Mouse (Mus musculus) layer of hippocampus, postnatal 25 days (tissue): Measurements from ENCODE around the gene Ifna2. TPM values are rescaled to one million over a fixed set of nuclear protein-coding genes. Genes with fewer than 3 reads are reported as not detected.
A peak's percentile ranks its signal among the peaks of the same experiment; 100 is the strongest.

ENCODE experiments used
- DNase-seq, 2 experiments: peaks; one replicate each; pipeline ENCODE4 v3.0.0; 2022; ENCODE audit warnings: mixed read lengths in 2 of 2, low spot score in 1 of 2; ENCODE audit errors: extremely low spot score in 1 of 2
- total RNA-seq, 2 experiments: library from RNA; stranded (reverse); gene quantifications; 2 replicates each; pipeline ENCODE4 v1.2.3; 2021

The Ifna2 gene
- not detected for total RNA-seq

DNA sequence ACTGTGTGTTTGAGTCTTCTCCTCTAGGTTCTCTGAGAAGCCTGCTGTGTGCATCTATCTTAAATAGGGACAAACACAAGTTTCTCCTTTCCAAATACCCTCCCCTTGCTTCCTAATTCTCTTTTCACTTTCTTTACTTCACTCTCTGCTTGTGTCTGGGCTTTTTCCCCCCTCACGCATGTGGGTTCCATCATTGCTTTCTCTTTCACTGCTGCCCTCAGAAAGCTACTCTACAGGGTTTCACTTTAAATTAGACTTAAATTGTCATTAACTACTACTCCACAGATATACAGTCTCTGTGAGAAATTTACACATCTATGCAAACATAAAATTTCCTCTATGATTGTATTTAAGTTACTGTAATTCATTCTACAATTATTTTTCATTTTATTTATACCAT is at the start of gene Ifna2:
Gene Ifna2 (minus strand): TSS at position 101 of the 400 bp plus-strand sequence.
- DNase-seq, result no peak

- DNase-seq, result peak in 1 of 2 experiments; percentile 9
Observed at GRCm38 (mm10) chr4:88727324-88727723, 43.6 kb upstream of the Ifna2 start.

DNA sequence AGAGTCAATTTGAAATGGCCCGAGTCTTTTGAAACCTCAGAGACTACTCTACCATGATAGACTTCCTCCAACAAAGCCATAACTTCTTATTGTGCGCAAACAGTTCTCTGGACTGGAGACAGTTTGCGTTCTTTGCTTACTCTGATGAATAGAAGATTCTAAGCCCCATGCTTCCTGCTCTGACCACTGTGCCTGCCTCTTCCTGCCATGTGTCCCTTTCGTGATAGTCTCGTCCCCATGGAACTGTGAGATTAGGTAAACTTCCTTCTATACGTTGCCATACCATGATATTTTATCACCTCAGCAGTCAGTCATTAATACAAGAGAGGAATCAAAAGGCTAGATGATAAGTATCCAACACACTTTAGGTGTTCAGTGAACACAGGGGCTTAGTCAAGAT is 43.0 kb upstream of the Ifna2 start:
- DNase-seq, result no peak

GRCm38 (mm10) chr4:88723497-88724090 is 39.9 kb upstream of the Ifna2 start:
- DNase-seq, result no peak

DNA sequence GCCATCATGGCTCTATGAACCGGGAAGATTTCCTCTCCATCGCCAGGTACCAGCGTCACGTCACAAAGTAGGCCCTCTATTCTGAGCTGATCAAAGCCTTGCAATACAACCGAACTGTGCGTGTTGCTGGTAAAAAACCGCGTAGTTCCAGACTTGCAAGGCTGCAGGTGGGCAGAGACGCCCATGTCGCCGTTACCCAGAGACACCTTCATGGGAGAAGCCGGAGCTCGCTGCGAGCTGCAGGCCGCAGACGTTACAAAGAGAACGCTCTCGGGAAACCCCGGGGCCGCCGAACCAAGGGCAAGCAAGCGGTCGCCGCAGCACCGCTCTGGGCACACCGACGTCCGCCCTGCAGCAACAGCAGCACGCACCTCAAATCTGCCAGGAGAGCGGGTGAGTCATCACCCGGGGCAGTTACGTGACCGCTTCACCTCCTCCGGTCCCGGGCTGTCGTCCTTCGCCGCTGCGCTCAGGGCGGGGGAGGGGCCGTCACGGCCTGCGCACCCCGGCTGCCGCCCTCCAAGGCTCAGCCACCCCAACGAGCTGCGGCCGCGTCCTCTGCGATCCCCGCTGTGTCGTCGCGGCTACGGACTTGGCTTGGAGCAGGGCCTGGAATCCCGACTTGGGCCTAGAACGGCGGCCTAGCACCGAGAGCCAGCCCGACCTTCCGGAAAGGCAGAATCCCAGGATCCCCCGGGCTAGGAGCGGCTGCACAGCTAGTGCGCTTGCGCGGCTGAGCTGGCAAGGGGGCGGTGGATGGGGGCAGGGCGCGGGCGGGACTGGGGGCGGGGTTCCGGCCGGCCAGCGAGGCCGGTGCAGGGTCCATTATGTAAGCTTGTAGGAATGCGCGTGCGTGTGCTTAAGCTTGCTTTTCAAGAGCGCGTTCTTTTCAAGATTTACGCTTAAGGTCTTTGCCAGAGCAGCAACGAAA is 38.3 kb upstream of the Ifna2 start, which contains the start of the genes Gm26566 and Klhl9:
Gene Gm26566 (plus strand): TSS at position 15 of the 931 bp plus-strand sequence.
Gene Klhl9 (minus strand): TSS at position 675 of the 931 bp plus-strand sequence.
- peak; percentile 83 to 89 for DNase-seq

GRCm38 (mm10) chr4:88718715-88719114 is 35.0 kb upstream of the Ifna2 start:
- DNase-seq, result no peak

- DNase-seq, result no peak
Observed at GRCm38 (mm10) chr4:88715059-88715458, 31.3 kb upstream of the Ifna2 start.

DNA sequence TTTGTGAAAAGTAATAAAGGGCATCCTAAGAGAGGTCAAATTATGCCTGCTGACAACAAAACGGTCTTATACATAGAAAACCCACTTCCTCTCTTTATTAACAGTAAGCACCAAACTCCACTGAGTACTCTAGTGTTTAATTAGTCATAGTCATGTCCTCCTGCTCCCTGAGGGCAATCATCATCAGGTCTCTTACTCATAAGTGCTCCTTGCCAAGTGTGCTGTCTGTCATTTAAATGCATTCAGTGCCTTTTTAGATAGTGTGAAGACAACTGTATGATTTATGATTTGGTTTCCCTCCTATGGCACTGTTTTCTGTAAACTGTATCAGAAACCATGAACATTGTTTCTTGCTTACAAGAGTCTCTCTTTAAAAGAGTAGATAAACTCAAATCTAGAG is 30.6 kb upstream of the Ifna2 start:
- DNase-seq, result no peak

- no peak for DNase-seq
Observed at GRCm38 (mm10) chr4:88707128-88707826, 23.6 kb upstream of the Ifna2 start.

- DNase-seq, result no peak
Observed at GRCm38 (mm10) chr4:88705924-88706323, 22.2 kb upstream of the Ifna2 start.

GRCm38 (mm10) chr4:88699301-88699700 is 15.6 kb upstream of the Ifna2 start:
- no peak for DNase-seq

- no peak for DNase-seq
Observed at GRCm38 (mm10) chr4:88698781-88699180, 15.1 kb upstream of the Ifna2 start.

DNA sequence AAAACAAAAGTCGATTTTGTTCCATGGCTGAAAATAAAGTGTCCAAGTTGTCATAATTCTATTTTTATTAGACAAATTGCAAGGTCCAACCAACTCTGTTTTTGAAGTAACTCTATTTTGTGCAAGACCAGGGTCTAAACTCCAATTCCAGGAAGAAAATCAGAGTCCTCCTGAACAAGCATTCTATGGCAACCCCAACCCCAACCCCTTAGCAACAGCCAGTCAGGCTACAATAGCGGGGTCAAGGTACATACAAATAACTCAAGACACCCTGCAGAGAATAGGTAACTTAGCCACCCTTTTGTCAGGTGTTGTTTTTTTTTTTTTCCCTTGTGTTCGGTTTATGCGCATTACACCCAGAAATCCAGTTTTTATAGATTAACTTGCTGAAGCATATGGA is 14.0 kb upstream of the Ifna2 start:
- no peak for DNase-seq

GRCm38 (mm10) chr4:88697108-88697507 is 13.4 kb upstream of the Ifna2 start:
- DNase-seq, result no peak

DNA sequence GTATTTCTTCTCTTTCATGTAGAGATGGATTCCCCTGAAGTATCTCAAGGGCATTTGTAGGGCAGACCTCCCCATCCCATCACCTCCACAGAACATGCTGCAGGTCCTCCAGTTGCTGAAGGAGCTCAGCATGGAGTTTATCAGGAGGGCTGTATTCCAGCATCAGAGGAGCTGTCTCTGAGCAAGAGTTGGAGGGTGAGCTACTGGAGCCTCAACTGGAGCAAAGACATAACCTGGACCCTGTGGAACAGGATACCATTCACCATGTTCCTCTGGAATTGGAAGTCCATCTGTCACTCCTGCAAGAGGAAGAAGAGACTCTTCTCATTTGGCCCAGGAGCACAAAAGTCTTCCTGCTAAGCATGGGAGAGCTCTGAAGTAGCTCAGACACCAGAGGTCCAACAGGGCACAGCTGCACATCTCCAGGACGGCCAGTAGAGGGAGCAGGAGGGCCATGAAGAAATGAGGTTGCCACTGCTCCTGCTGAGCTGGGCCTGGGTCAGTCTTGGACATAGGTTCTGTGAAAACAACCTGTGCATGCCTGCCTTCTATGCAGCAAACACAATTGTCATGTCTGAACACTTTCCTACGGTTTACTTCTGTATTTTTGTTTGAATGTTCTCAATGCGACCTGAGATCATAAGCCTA is 12.6 kb upstream of the Ifna2 start:
- peak; percentile 65 to 81 for DNase-seq

- DNase-seq, result no peak
Observed at GRCm38 (mm10) chr4:88693392-88693791, 9.7 kb upstream of the Ifna2 start.

GRCm38 (mm10) chr4:88692537-88692936 is 8.8 kb upstream of the Ifna2 start:
- no peak for DNase-seq

GRCm38 (mm10) chr4:88691259-88691658 is 7.5 kb upstream of the Ifna2 start, which contains the start of gene Ifnab:
Gene Ifnab (minus strand): TSS chr4:88691359.
- no peak for DNase-seq

- no peak for DNase-seq
Observed at GRCm38 (mm10) chr4:88681353-88681752, 2.4 kb downstream of the Ifna2 start.

DNA sequence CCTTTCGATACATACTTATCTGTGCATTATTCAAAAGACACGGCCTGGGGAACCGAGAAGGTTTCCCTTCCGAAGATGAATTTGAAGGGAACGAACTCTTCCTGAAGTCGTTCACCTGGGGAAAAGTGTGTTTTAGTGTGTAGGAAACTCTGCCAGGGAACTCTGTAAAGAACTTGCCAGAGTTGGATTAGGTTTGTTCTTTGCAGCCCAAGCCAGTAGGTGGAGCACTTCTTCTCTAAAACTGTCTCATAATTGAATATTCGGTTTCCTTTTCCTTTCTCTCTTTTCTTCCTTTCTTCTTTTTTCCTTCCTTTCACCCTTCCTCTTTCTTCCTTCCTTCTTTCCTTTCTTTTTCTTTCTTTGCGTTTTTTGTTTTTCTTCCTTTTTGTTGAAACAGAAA is 3.4 kb downstream of the Ifna2 start:
- DNase-seq, result peak in 1 of 2 experiments; percentile 38
